ENCODE assay signal across 15 mouse cellular contexts in the genomic region with DNA sequence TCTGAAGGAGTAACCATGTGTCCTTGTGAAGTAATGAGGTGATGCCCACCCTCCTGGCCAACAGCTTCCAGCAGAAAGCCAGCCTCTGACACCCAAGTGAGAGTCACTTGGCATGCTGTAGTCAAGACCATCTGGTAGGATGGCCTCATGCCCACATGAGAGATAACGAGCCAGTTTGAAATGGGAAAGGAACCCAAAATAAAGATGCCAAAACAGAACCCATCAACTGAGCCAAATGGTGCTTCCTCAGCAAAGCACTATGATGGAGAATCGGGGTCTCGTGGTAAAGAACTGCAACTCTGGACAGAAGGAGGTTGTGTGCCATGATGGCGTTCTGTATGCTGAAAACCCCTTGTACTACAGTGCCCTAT. TPM values are rescaled to one million over a fixed set of nuclear protein-coding genes. Genes with fewer than 3 reads are reported as not detected.
DNase-seq lines count a peak whose midpoint lies in the region; ATAC-seq and TF ChIP-seq lines count a peak whose summit lies in the region.
"Had no signal": no experiment of that assay in that cellular context is flagged by ENCODE, and none has a peak within 500 bp of the region (broad histone marks: within the 10 kb centered on the region; RNA-seq: fewer than 3 reads in every experiment).

No protein-coding gene starts in this region.

- DNase-seq in hindbrain, embryonic 11.5 days (ENCODE audit: low spot score), result no peak
- peak; percentile 72 for DNase-seq in brain, embryonic 14.5 days (ENCODE audit: low read depth)
- DNase-seq in cerebellum, adult 9-11 months, result peak; percentile 89
- peak; percentile 67 for DNase-seq in layer of hippocampus, adult 9-11 months
- DNase-seq in adrenal gland, postnatal 36 days, result no peak
- DNase-seq in embryo, embryonic 11 days, result no peak
- DNase-seq: kidney, postnatal 10 days; lung, adult 2 months; retina, postnatal 1 day; thymus, postnatal 36 days had no signal

- ATAC-seq in hindbrain, embryonic 16.5 days, result peak; percentile 59
- ATAC-seq in hindbrain, embryonic 11.5 days (ENCODE audit: low FRiP score), result no peak
- ATAC-seq in CD4-positive, CD25-positive, alpha-beta regulatory T cell, adult 4 months, result no peak

- peaks cover 4% of the 10 kb centered on the region; the same call in 1 of the 2 replicates for H3K4me1 ChIP-seq in hindbrain, embryonic 16.5 days (ENCODE audit: control insufficient read depth, insufficient read depth, low read depth, low read length)
- no peaks in the 10 kb centered on the region for H3K4me1 ChIP-seq in hindbrain, embryonic 11.5 days (replicated peaks; ENCODE audit: control insufficient read depth, insufficient read depth, low read length)

- no peak overlapping the region for H3K4me2 ChIP-seq in hindbrain, embryonic 16.5 days (ENCODE audit: low read length)
- H3K4me2 ChIP-seq in hindbrain, embryonic 11.5 days (replicated peaks; ENCODE audit: low read depth, low read length), result no peak overlapping the region
- H3K4me2 ChIP-seq: heart, embryonic 11.5 days; midbrain, embryonic 11.5 days had no signal

- TF ChIP-seq POLR2A in brain, embryonic 14.5 days (IDR thresholded peaks at IDR 0.05; ENCODE audit: borderline replicate concordance, extremely low read depth, insufficient read depth, insufficient read length, poor library complexity, severe bottlenecking), result no peak

- no peaks in the 10 kb centered on the region for H3K9me3 ChIP-seq in hindbrain, embryonic 16.5 days (ENCODE audit: control insufficient read depth, low read length)
- no peaks in the 10 kb centered on the region for H3K9me3 ChIP-seq in hindbrain, embryonic 11.5 days (ENCODE audit: control insufficient read depth, low read length)

- H3K4me3 ChIP-seq in hindbrain, embryonic 16.5 days (ENCODE audit: low read length), result no peak overlapping the region
- H3K4me3 ChIP-seq in hindbrain, embryonic 11.5 days (ENCODE audit: low read depth, low read length), result no peak overlapping the region

- TF ChIP-seq CTCF in brain, embryonic 14.5 days (IDR thresholded peaks at IDR 0.05; ENCODE audit: borderline replicate concordance, extremely low read depth, insufficient read depth, insufficient read length), result no peak

- WGBS in hindbrain, embryonic 16.5 days, result 70% methylated on average over 4 of the region's 4 CpGs
- WGBS in hindbrain, embryonic 11.5 days, result 89% methylated on average over 4 of the region's 4 CpGs

- no peaks in the 10 kb centered on the region for H3K36me3 ChIP-seq in hindbrain, embryonic 16.5 days (ENCODE audit: control insufficient read depth, insufficient read depth, low read length)
- no peaks in the 10 kb centered on the region for H3K36me3 ChIP-seq in hindbrain, embryonic 11.5 days (ENCODE audit: control insufficient read depth, insufficient read depth, low read length)

- H3K27ac ChIP-seq in hindbrain, embryonic 16.5 days (ENCODE audit: low read depth, low read length), result no peak overlapping the region
- no peak overlapping the region for H3K27ac ChIP-seq in hindbrain, embryonic 11.5 days (ENCODE audit: low read depth, low read length)

- H3K27me3 ChIP-seq in hindbrain, embryonic 16.5 days (replicated peaks; ENCODE audit: control insufficient read depth, insufficient read depth, low read length), result no peaks in the 10 kb centered on the region
- H3K27me3 ChIP-seq in hindbrain, embryonic 11.5 days (ENCODE audit: control insufficient read depth, insufficient read depth, low read length), result no peaks in the 10 kb centered on the region

- H3K9ac ChIP-seq in hindbrain, embryonic 16.5 days (ENCODE audit: low read depth, low read length), result no peak overlapping the region
- H3K9ac ChIP-seq in hindbrain, embryonic 11.5 days (ENCODE audit: low read depth, low read length), result no peak overlapping the region

RNA-seq across cellular contexts. Expression of a gene that starts 51.3 kb away (rescaled TPM):
- polyA plus RNA-seq in hindbrain, embryonic 16.5 days (2015; fragmentation: Nextera tagmentation; extraction: Ambion mirVana), result 7.9 and 9.4 TPM in 2 replicates
- 1.6 and 2.4 TPM in 2 replicates for polyA plus RNA-seq in hindbrain, embryonic 11.5 days (2014; fragmentation: Nextera tagmentation; extraction: Ambion mirVana)
- 25.9 and 34.3 TPM in 2 replicates for polyA plus RNA-seq in brain, embryonic 14.5 days (2012; rRNA removed)
- 1 to 10 TPM in 1 of 2 experiments, not detected in 1; 1.1 TPM for polyA plus RNA-seq in CD4-positive, CD25-positive, alpha-beta regulatory T cell, adult 4 months (2017; shearing (Covaris generic))
- under 1 TPM; 0.23 to 0.30 TPM for total RNA-seq in adrenal gland, postnatal 36 days (2021)
- total RNA-seq: gastrocnemius, adult 8-10 months had no signal

Comparison
In these comparisons a context has a peak if more than half of its experiments do, and no peak if none do; other contexts are left out.
1. DNase-seq: peak in brain, embryonic 14.5 days (single experiment), cerebellum, adult 9-11 months (single experiment) and layer of hippocampus, adult 9-11 months (single experiment); none in hindbrain, embryonic 11.5 days (single experiment), adrenal gland, postnatal 36 days (0 of 2) and embryo, embryonic 11 days (single experiment).